Mouse (Mus musculus) yolk sac, embryonic 10.5 days (tissue): ENCODE data around the gene Avpi1.
A peak's percentile ranks its signal among the peaks of the same experiment; 100 is the strongest.

Experiments used
- DNase-seq: peaks from one replicate; pipeline ENCODE4 v3.0.0-alpha.2; 2017; ENCODE audit warnings: low spot score

The Avpi1 gene

DNA sequence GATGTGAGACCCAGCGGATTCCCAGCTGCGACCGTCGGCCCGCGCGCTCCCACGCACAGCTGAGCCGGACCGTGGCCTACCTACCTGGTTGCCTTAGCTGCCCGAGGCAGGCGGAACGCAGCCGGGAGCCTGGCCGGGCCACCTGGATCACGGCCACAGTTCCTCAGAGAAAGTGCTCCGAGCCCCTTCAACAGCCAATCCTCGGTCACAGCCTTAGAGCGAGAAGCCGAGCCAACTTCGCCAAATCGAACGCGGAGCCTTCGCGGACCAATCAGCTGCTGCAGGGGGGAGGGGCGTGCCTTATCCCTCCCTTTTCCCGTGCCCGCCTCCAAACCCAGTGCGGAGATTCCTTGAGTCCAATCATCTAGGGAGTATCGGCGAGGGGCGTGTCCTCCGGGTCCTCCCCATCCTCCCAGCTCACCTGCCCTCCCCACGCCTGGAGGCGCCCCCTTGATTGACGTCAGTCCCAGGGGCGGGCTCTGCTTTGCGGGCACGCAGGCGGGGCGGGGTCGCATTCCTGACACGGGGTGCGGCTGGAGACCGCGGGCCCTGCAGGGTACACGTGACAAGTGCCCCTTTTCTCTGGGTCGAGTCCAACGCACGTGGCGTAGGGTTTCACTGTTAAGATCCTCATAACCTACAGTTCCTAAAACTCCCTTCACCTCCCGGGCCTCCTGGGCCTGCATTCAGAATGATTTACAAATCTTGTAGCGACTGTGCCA is at the start of gene Avpi1:
TSS of gene Avpi1 (minus strand) at position 273 of the 722 bp plus-strand sequence.
- DNase-seq = peak; percentile 99

DNA sequence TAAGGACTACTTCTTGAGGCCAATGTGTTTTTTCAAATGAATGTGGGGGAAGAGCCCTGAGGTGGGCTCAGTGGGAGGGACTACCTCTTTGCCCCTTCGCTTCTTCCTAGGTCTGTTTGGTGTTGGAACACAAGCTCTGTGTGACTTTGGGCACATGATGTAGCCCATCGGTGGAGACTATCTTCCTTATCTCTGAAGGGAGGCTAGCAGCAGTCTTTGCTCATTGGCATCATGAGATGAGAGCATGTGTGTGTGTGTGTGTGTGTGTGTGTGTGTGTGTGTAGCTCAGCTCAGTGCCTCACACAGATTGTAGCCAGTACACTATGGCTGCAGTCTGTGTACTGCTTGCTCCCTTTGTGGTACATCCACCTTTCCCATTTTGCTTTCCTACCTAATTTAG is 48.6 kb upstream of the Avpi1 start:
- no peak for DNase-seq

DNA sequence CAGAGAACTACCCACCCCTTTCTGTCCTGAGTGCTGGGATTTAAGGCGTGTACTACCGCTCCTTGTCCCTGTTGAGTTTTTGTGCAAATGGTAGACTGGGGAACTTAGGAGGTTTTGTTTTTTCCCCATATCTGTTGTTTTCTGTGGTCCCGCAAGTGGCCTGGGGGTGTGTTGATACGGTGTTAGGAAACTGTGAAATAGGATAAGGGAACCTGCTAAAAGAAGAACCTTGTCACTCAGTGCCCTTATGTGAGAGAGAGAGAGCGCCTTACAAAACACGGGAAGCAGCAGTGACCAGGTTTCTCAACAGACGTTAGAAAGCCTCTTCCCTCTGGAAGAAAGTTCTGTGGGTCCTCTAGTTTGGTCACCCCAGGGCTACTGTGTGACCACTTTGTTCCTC is 48.0 kb upstream of the Avpi1 start:
- DNase-seq = no peak

DNA sequence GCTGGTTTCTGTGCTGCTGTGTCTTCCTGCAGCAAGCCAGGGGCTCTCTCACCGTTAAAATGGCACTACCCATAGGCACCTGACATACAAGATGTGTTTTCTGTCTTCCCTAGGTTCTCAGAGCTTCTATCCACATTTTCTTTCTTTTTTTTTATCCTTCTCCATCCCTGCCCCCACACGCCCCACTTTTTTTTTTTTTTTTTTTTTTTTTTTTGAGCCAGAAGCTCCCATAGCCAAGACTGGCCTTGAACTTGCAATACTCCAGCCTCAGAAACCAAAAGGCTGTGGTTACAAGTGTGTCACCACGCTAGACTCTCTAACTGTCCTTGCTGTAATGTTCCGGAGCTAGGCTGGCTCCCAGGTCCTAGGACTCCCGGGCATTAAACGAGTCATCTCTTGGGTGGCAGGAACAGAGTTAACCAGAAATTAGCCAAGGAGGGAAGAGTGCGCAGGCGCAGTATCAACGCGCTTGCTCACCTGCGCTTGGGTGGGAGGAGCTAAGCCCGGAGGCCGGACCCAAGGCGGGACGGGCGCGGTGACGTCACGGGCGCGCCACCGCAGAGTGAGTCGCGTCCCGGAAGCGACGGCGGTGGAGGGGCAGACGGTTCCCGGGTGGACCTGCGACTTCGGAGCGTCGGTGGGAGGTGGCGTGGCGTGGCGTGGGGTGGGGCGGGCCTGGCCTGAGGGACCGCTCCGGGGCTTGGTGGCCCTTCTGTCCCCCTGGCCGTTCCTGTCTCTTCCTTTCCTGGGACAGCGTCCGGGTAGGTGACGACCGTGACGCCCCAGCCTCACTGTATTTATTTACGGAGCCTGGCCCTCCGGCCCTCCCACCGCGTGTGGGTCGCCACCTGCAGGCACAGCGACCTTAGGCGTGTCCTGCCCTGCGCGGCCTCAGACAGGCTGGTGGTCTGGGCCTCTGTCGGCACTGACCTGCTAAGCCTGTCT is 41.4 kb upstream of the Avpi1 start:
- peak; percentile 91 for DNase-seq

DNA sequence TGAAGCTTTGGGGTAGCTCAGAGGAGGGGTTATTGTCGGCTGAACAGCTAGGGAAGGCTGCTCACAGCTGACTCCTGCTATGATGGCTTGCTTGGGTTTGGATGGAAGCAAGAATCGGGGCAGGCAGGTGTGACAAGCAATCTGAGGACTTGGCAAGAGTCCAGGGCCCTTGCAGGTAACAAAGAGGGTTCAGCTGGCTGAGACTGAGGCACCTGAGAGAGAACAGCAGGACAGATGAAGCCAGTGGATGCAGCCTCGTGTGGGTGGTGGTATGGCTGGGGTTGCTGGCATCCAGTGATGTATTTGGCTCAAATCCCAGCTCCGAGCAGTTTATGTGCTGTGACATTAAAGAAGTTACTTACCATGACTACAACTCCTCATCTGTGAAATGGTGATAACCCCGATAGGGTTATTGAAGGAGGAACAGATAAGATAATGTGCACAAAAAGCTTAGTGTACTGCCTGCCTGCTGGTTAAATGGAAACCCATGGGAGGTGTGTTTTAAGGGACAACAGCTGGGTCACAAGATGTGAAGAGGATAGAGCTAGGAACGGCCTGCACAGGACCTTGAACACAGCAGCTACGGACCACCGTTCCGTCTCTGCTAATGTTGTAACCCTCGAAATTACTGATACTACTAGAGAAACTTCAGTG is 40.6 kb upstream of the Avpi1 start:
- no peak for DNase-seq

DNA sequence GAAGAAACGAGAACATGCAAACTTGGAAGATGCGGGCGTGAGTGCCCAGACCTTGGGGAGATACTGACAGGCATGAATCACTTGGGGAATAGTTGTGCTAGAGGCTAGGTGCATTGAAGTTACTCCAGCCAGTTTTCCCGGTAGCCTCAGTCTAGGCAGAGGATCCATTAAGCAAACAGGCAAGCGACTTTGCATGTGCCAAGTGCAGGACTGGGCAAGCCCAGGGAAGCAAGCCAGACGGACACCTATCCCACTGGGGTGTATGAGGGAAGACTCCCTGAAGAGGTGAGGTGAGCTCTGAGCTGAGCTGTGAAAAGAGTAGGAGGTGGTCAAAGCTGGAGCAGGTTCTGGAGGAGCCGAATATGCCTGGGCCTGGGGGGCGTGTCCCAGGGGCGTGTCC is 38.6 kb upstream of the Avpi1 start:
- no peak for DNase-seq

DNA sequence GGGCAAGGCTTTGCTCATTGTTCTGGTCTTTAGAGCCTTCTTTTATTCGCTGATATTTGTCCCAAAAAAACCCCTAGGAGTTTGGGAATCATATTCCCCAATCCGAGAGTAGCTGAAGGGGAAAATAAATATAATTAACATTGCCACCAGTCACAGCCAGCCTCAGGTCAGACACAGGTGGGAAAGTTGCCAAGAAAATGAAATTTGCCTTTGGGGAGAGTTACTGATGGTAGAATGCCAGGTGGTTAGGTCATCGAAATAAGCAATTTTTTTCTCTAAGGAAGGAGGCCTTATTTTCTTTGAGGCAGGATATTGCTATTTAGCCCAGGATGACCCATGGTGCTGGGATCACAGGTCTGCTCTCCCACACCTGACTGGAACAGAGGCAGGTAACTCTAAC is 37.9 kb upstream of the Avpi1 start:
- DNase-seq = no peak

DNA sequence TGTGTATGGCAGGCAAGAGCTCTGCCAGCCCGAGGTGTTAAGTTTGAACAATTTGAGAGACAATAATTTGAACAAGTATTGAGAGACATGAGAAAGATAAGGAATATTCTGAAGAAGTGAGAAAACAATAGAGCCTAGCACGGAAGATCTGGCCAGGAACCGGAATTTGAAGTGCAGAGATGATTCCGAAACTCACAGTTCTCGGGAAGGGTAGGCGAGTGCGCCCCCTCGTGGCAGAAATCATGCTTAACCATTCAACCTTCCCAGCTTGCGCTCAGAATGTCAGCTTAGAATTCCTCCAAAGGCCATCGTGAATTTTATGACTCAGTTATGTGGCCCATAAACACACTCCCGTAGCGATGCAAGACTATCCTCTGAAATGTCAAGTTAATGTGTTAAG is 37.3 kb upstream of the Avpi1 start:
- peak; percentile 59 for DNase-seq

DNA sequence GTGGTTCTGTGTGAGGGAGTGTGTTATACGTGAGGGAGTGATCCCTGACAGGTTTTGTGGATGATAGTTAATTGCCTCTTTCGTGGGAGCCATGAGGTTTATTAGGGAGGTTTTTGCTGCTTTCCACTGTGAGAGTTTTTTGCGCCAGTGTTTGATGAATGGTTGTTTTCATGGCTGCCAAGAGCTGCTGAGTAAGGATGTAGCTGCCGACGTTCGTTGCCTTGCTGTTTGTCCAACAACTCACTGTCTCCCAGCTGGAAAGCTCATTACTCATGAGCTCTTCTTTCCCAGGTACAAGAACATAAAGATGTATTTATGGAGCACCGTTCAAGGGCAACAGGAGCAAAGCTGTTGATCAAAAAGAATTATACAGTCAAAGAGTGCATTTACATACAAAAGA is 35.3 kb upstream of the Avpi1 start:
- DNase-seq = no peak

DNA sequence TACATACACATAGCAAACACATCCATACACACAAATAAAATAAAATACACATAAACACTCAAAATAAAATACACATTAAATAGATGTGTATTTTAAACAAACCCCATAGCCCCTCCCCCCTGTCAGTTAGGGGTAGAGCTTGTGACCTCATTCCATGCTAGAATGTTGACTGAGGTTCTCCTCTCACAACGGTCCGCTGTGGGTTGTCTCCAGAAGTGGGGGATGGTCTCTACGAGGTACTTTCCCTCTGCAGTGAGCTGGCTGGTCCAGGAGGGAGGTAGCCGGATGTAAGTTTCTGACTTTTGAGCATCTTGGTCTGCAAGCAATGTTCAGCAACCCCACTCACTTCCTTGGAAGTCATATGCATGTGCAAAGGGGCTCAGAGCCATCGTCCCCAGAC is 34.9 kb upstream of the Avpi1 start, which contains the start of gene Zfyve27:
TSS of gene Zfyve27 (plus strand) at position 188 of the 400 bp plus-strand sequence.
- DNase-seq = no peak

DNA sequence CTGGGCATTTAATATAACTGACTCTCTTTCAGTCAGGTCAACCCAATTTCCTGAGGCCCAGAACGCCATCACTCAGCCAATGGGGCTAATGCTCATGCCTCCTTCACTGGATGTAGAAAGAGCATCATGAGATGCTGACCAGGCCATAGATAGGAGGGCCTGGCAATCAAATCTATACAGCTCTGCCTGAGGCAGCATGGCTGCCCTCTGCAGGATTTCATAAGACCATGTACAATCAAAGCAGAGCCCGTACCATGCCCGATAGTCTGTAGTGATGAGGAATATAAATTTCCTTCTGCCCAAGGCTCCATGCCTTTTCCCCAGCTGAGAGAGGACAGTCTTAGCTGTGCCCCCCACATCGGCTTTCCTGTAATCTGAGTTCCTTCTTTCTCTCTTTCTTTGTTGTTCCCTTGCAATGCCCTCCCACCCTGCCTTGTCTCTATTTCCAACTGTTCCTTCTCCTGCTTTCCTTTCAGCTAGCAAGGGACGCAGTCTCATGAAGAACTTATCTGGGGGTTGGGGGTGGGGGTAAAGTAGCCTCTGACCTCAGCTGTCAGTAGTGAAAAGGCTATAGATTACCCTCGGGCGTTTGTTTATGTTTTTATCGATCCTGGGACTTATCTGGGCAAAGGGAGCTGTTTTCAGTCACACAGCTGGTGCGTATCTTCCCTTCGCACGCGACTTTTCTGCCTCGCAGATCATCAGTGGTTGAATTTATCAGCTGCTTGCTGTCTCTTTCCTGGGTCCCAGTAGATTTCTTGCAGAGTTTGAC is 29.6 kb upstream of the Avpi1 start:
- DNase-seq = no peak

DNA sequence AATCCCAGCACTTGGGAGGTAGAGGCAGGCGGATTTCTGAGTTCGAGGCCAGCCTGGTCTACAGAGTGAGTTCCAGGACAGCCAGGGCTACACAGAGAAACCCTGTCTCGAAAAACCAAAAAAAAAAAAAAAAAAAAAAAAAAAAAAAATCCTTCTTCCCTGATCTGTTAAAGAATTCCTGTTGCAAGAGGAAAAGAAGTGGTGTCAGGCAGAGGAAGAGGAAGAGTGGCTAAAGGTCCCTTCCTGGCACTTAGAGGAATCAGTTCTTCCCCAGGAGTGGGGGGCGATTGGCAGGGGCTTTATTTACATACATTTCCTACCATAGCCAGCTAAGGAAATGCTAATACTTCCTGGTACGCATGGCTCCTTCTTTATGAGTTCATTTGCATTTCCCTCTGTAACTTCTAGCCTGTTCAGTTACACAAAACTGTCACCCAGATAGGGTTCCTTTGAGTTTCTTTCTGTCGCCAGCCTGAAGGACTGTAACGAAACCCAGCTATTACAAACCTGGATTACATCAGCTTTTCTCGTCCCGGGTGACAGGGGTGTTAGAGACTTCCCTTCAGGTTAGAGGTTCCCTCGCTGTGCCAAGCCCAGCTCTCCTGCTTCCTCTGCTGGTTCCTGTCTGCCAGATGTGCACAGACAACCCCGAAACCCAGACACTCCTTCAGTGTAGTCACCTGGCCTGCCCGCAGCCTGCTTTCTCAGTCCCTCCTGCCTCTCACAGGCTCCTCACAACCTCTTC is 28.8 kb upstream of the Avpi1 start:
- DNase-seq = no peak

DNA sequence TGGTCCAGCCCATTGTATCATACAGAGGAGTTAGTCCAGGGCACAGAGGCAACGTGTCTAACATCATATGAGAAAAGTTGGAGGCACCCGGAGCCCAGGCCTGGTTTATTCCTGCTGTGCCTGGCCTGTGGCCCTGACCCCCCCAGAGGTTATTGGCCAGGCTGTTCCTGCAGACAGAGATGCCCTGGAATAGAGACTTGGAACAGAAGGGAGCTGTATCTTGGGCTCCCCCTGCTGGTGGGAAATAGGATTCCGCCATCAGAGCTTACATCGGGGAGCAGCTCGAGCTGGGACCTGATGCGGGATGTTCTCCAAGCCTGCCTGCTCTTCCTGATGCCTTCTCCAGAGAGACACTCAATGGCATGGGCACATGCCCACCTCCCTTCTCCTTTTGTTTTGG is 23.1 kb upstream of the Avpi1 start:
- DNase-seq = peak; percentile 70

DNA sequence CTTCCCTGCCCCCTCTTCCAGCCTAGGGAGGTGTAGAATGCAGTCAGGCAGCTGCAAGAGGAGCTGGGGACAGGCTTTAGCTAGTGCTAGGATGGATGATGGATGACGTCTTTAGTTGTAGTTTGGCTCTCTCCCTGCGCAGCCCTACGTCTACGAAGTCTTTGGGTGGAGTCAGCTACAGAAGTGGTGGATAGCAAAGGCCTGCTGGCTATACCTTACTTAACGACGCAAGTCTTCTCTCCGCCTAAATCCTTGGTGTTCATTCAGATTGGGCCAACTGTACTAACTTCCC is 19.7 kb upstream of the Avpi1 start:
- no peak for DNase-seq

DNA sequence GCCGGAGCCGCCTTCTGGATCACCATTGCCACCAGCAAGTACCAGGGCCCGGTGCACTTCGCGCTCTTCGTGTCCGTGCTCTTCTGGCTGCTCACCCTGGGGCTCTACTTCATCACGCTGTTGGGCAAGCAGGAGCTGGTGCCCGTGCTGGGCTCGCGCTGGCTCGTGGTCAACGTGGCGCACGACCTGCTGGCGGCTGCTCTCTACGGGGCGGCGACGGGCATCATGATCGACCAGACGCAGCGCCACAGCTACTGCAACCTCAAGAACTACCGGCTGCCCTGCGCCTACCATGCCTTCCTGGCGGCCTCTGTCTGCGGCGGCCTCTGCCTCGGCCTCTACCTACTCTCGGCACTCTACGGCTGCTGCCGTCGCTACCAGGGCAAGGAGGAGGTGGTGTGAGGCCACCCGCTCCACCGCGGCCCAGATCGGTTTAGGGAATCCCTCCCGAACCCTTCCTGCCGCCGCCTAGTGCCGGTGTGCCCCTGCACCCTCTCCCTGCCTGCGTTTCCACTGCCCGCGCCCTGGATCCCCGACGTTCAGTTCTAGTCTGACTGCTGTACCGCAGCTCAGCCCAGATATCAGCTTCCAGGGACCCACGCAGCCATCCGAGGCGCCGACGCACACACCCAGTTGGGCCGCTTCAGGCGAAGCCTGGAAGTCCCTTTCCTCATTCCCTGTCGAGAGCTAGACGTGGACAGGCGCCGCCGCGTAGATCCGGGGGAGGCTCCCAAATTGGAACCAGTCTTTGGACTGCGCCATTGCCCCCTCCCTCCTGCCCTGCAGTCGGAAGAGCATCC is 19.1 kb upstream of the Avpi1 start:
- DNase-seq = peak; percentile 47

DNA sequence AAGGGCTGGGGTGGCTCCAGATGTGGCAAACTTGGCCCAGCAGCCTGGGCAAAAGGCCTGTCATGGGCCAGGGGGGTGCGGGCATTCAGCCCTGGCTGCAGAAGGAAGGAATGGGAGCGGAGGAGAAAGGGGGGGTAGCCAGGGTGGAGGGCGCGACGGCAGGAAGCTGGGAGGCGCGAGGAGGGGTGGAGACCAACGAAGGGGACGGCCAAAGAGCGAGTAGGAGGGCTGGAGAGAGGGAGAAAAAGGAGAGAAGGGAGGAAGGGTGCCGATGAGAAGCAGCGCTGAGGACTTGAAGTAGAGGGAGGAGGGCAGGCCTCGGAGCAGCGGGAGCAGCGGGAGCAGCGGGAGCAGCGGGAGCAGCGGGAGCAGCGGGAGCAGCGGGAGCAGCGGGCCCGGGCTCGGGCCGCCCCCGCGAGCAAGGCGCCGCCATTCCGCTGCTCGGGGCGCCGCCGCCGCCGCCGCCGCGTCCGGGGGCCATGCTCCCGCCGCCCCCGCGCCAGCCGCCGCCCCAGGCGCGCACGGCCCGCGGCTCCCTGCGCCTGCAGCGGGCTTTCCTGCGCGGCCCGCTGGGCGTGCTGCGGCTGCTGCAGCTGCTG is 18.4 kb upstream of the Avpi1 start, which contains the start of gene Marveld1:
TSS of gene Marveld1 (plus strand) at position 231 of the 599 bp plus-strand sequence.
- DNase-seq = peak; percentile 81

DNA sequence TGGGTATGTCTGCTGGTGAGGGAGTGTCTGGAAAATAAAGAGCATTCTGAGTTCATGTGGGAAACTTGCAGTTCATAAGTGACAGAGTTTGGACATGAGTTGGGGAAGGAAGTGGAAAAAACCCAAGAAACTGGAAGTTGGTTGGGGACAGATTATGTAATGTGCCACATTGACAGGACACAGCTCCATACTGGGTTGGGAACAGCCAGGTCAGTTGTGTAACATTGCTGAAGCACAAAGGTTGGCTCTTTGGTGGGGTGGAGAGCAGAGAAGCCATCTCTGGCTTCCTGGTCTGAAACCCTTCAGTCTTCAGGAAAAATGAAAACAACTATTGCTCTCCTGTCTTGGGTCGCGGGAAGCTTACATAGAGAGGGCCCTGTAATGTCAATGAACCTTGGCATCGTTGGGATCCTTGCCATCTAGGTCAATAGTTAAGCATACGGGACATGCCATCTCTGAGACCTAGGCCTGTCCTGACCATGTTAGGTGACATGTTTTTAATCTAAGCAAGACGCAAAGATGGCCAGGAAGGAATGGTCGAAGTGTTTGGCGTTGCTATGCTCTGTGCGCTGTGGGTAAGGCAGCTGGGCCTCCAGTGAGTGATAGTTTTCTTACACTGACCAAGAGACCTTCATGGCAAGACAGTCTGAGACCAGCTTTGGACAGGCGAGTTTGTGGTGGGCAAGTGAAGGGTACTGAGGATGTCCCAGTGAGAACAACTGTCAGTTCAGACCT is 17.6 kb upstream of the Avpi1 start:
- no peak for DNase-seq

DNA sequence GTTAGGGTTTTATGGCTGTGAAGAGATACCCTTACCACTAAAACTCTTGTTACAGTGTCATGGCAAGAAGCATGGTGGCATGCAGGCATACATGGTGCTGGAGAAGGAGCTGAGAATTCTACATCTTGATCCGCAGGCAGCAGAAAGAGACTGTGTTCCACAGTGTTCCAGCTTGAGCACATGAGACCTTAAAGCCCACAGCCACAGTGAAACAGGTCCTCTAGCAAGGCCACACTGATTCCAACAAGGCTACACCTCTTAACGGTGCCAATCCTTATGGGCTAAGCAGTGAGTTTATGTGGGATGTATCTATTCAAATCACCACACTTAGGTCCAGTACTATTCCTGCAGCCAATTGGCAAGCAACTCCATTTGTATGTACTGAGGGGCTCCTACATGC is 16.9 kb upstream of the Avpi1 start:
- DNase-seq = no peak

DNA sequence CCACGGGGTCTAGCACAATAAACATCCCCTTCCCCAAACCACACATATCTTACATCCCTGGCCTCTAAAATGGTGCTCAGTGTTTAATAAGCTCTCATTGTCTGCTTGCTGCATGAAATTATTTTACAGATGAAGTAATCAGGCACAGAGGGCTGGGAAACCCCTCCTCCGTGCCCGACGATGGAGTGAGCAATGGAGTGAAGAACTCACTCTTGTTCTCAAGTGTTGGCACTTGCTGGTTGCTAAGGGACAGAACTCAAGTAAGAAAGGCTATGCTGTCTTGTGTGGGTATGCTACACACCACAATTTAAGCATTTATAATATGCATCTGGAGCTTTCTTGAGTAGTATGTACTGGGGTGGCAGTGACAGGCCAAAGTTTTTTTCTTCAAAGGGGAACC is 16.4 kb upstream of the Avpi1 start:
- no peak for DNase-seq
